Mouse (Mus musculus): ENCODE data around the gene Pigb.

The Pigb gene

GRCm38 (mm10) chr9:72992576-72992975 lies 47.6 kb downstream of the Pigb start:
- DNase-seq (ENCODE audit: low spot score), result no peak

- no peak for DNase-seq (ENCODE audit: low spot score)
These were observed 48.8 kb downstream of the Pigb start for GRCm38 (mm10) chr9:72991420-72991819.

- no peak for DNase-seq (ENCODE audit: low spot score)
These were observed 51.5 kb downstream of the Pigb start for GRCm38 (mm10) chr9:72988706-72989105.

GRCm38 (mm10) chr9:72987703-72988102 lies 52.5 kb downstream of the Pigb start:
- DNase-seq (ENCODE audit: low spot score), result no peak

- peak; percentile 95 for DNase-seq (ENCODE audit: low spot score)
These were observed 54.6 kb downstream of the Pigb start, which contains the start of the genes Ccpg1os and Ccpg1 for GRCm38 (mm10) chr9:72985250-72986220. Gene Ccpg1os, minus strand, starts transcription at chr9:72985382. Gene Ccpg1, plus strand, starts transcription at chr9:72985429.

- DNase-seq (ENCODE audit: low spot score), result no peak
These were observed 57.1 kb downstream of the Pigb start for GRCm38 (mm10) chr9:72983066-72983465.

- DNase-seq (ENCODE audit: low spot score), result no peak
These were observed 64.9 kb downstream of the Pigb start for GRCm38 (mm10) chr9:72975242-72975641.

- DNase-seq (ENCODE audit: low spot score), result no peak
These were observed 65.4 kb downstream of the Pigb start for GRCm38 (mm10) chr9:72974734-72975133.

- DNase-seq (ENCODE audit: low spot score), result no peak
These were observed 67.2 kb downstream of the Pigb start for GRCm38 (mm10) chr9:72972984-72973383.

- DNase-seq (ENCODE audit: low spot score), result no peak
These were observed 67.7 kb downstream of the Pigb start for GRCm38 (mm10) chr9:72972435-72972834.

GRCm38 (mm10) chr9:72969874-72970273 lies 70.3 kb downstream of the Pigb start:
- no peak for DNase-seq (ENCODE audit: low spot score)

GRCm38 (mm10) chr9:72968349-72969061 lies 71.7 kb downstream of the Pigb start:
- peak; percentile 48 for DNase-seq (ENCODE audit: low spot score)

- DNase-seq (ENCODE audit: low spot score), result no peak
These were observed 78.2 kb downstream of the Pigb start for GRCm38 (mm10) chr9:72961959-72962358.

- no peak for DNase-seq (ENCODE audit: low spot score)
These were observed 78.8 kb downstream of the Pigb start for GRCm38 (mm10) chr9:72961346-72961745.

GRCm38 (mm10) chr9:72958521-72959450 lies 81.4 kb downstream of the Pigb start, which contains the start of the genes Dyx1c1 and Gm44503:
Gene Dyx1c1, plus strand, starts transcription at chr9:72958785.
Gene Gm44503, plus strand, starts transcription at chr9:72958852.
- DNase-seq (ENCODE audit: low spot score), result peak; percentile 83
